ENCODE assay signal across 8 mouse cellular contexts in genomic region chr11:64898758-64899586, GRCm38 (mm10).
DNase-seq lines count a peak whose midpoint lies in the region; ATAC-seq and TF ChIP-seq lines count a peak whose summit lies in the region.

No protein-coding gene starts in this region.

- H3K27me3 ChIP-seq in embryonic facial prominence, embryonic 11.5 days (ENCODE audit: control insufficient read depth, insufficient read depth, low read length), result no peaks in the 10 kb centered on the region
- H3K27me3 ChIP-seq in heart, embryonic 16.5 days (ENCODE audit: control insufficient read depth, insufficient read depth, low read length), result no peaks in the 10 kb centered on the region
- H3K27me3 ChIP-seq in lung, postnatal 0 days (replicated peaks; ENCODE audit: insufficient read depth, low read length), result no peaks in the 10 kb centered on the region

- no peaks in the 10 kb centered on the region for H3K9me3 ChIP-seq in embryonic facial prominence, embryonic 11.5 days (replicated peaks; ENCODE audit: control insufficient read depth, low read length)
- H3K9me3 ChIP-seq in heart, embryonic 16.5 days (replicated peaks; ENCODE audit: control insufficient read depth, low read length), result no peaks in the 10 kb centered on the region
- H3K9me3 ChIP-seq in lung, postnatal 0 days (ENCODE audit: low read length), result no peaks in the 10 kb centered on the region

- TF ChIP-seq EP300 in lung, postnatal 0 days (IDR thresholded peaks at IDR 0.05), result no peak

- no peaks in the 10 kb centered on the region for H3K4me1 ChIP-seq in embryonic facial prominence, embryonic 11.5 days (ENCODE audit: control insufficient read depth, insufficient read depth, low read length)
- no peaks in the 10 kb centered on the region for H3K4me1 ChIP-seq in heart, embryonic 16.5 days (ENCODE audit: control insufficient read depth, insufficient read depth, low read length)
- H3K4me1 ChIP-seq in lung, postnatal 0 days (ENCODE audit: insufficient read depth, low read depth, low read length), result no peaks in the 10 kb centered on the region

- no peak overlapping the region for H3K4me2 ChIP-seq in embryonic facial prominence, embryonic 11.5 days (ENCODE audit: low read depth, low read length)
- 0 out of 2 replicates have a peak overlapping the region, but pooled peaks have one; percentile 26 for H3K4me2 ChIP-seq in heart, embryonic 16.5 days (ENCODE audit: low read depth, low read length)
- H3K4me2 ChIP-seq in lung, postnatal 0 days (replicated peaks; ENCODE audit: low read depth, low read length), result no peak overlapping the region

- DNase-seq in ES-CJ7 (ENCODE audit: low read depth, low spot score), result peak; percentile 78
- peak; percentile 84 for DNase-seq in adrenal gland, postnatal 10 days
- peak; percentile 89 for DNase-seq in embryonic facial prominence, embryonic 11.5 days (ENCODE audit: low spot score)
- DNase-seq in layer of hippocampus, adult 9-10 months (ENCODE audit: low spot score), result peak; percentile 61
- peak; percentile 69 for DNase-seq in lung, postnatal 0 days (ENCODE audit: low spot score)
- DNase-seq in right cerebral cortex, postnatal 14 days, result peak; percentile 82
- DNase-seq in urinary bladder, postnatal 36 days (ENCODE audit: low spot score in 2 of 2), result peak; percentile 45 to 64

- H3K36me3 ChIP-seq in embryonic facial prominence, embryonic 11.5 days (replicated peaks; ENCODE audit: control insufficient read depth, insufficient read depth, low read depth, low read length), result no peaks in the 10 kb centered on the region
- H3K36me3 ChIP-seq in heart, embryonic 16.5 days (ENCODE audit: control insufficient read depth, insufficient read depth), result no peaks in the 10 kb centered on the region
- no peaks in the 10 kb centered on the region for H3K36me3 ChIP-seq in lung, postnatal 0 days (ENCODE audit: insufficient read depth, low read length)

- no peak overlapping the region for H3K9ac ChIP-seq in embryonic facial prominence, embryonic 11.5 days (replicated peaks; ENCODE audit: low read length)
- no peak overlapping the region for H3K9ac ChIP-seq in heart, embryonic 16.5 days (ENCODE audit: low read length)
- H3K9ac ChIP-seq in lung, postnatal 0 days (replicated peaks; ENCODE audit: low read depth), result no peak overlapping the region

- H3K4me3 ChIP-seq in embryonic facial prominence, embryonic 11.5 days (ENCODE audit: low read depth, low read length), result no peak overlapping the region
- no peak overlapping the region for H3K4me3 ChIP-seq in heart, embryonic 16.5 days (ENCODE audit: low read length)
- H3K4me3 ChIP-seq in lung, postnatal 0 days (ENCODE audit: low read depth, low read length), result no peak overlapping the region

- 41% methylated on average over 17 of the region's 17 CpGs for WGBS in embryonic facial prominence, embryonic 11.5 days
- WGBS in heart, embryonic 16.5 days, result 26% methylated on average over 17 of the region's 17 CpGs
- 21% methylated on average over 17 of the region's 17 CpGs for WGBS in lung, postnatal 0 days

- no peak for ATAC-seq in embryonic facial prominence, embryonic 11.5 days (replicated peaks; ENCODE audit: insufficient number of reproducible peaks, low FRiP score, low TSS enrichment, low read depth)
- ATAC-seq in heart, embryonic 16.5 days (replicated peaks; ENCODE audit: extremely low read depth, insufficient read depth, low FRiP score), result no peak
- no peak for ATAC-seq in lung, postnatal 0 days

- TF ChIP-seq CTCF in lung, postnatal 0 days (IDR thresholded peaks at IDR 0.05), result peak; percentile 94

- H3K27ac ChIP-seq in embryonic facial prominence, embryonic 11.5 days (replicated peaks; ENCODE audit: low read depth, low read length), result no peak overlapping the region
- H3K27ac ChIP-seq in heart, embryonic 16.5 days (ENCODE audit: low read length), result no peak overlapping the region
- no peak overlapping the region for H3K27ac ChIP-seq in lung, postnatal 0 days (ENCODE audit: low read length)
